Mouse (Mus musculus): ENCODE measurements at regions not wholly inside any gene's neighbourhood (a gene's known extent, or its start where the extent isn't known, plus 50 kb on each side); places are given as distances from the start of the nearest gene placed in this dataset.

DNA sequence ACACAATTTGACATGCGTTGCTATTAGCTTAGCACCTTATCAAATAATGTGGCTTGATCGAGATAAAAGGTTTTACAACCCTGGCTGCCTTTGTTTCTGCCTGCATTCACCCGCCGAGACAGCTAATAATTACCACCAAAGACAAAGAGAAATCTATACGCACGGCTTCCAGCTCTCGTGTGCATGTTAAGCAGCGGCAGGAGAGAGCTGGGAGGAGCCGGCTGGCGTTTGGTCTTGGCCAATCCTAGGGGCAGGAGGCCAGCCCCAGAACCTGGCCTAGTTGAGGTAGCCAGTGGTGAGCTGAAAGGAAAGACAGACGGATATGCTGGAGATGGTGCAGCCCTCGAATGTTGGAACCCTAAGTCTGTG, 164.0 kb downstream of the Rps24 start:
- H3K4me3 ChIP-seq (ENCODE audit: low read depth, low read length), result no peak overlapping the region
- WGBS, result 42% methylated on average over 12 of the region's 12 CpGs
- H3K4me2 ChIP-seq (replicated peaks; ENCODE audit: low read depth, low read length), result no peak overlapping the region
- H3K27me3 ChIP-seq (ENCODE audit: control insufficient read depth, insufficient read depth, low read length), result no peaks in the 10 kb centered on the region
- peak overlapping the region; percentile 7; the same call in 1 of the 2 replicates for H3K27ac ChIP-seq (ENCODE audit: low read depth, low read length)
- H3K9me3 ChIP-seq (ENCODE audit: control insufficient read depth, low read length), result no peaks in the 10 kb centered on the region
- DNase-seq (ENCODE audit: low spot score) (peak; percentile 30), ATAC-seq (ENCODE audit: low FRiP score) (no peak)
- no peaks in the 10 kb centered on the region for H3K4me1 ChIP-seq (replicated peaks; ENCODE audit: control insufficient read depth, insufficient read depth, low read length)
- H3K9ac ChIP-seq (ENCODE audit: low read depth, low read length), result no peak overlapping the region
- no peaks in the 10 kb centered on the region for H3K36me3 ChIP-seq (ENCODE audit: control insufficient read depth, insufficient read depth, low read length)

DNA sequence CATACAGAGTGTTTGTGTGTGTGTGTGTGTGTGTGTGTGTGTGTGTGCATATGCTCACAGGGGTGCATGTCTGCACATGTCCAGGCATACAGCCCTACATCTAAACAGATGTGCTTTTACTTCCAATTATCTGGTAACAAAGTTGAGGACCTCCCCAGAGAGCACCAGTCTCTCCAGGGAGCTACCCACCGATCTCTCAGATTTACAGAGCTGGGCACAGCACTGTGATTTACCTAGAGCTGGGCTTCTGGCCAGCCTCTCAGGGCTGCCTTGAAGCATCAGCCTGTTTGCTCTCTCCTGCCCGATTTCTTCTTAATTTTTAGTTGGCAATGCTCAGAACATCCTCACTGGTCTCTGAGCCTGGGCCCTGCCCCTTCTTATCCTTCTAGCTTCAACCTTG, 165.7 kb downstream of the Rps24 start:
- H3K4me1 ChIP-seq (replicated peaks; ENCODE audit: control insufficient read depth, insufficient read depth, low read length), result no peaks in the 10 kb centered on the region
- H3K4me3 ChIP-seq (ENCODE audit: low read depth, low read length), result no peak overlapping the region
- H3K27me3 ChIP-seq (ENCODE audit: control insufficient read depth, insufficient read depth, low read length), result no peaks in the 10 kb centered on the region
- ATAC-seq (ENCODE audit: low FRiP score), result no peak
- WGBS, result 80% methylated on average over 2 of the region's 2 CpGs
- no peak overlapping the region for H3K9ac ChIP-seq (ENCODE audit: low read depth, low read length)
- H3K9me3 ChIP-seq (ENCODE audit: control insufficient read depth, low read length), result no peaks in the 10 kb centered on the region
- H3K36me3 ChIP-seq (ENCODE audit: control insufficient read depth, insufficient read depth, low read length), result no peaks in the 10 kb centered on the region
- no peak overlapping the region for H3K27ac ChIP-seq (ENCODE audit: low read depth, low read length)
- DNase-seq (ENCODE audit: low spot score), result no peak
- no peak overlapping the region for H3K4me2 ChIP-seq (replicated peaks; ENCODE audit: low read depth, low read length)

DNA sequence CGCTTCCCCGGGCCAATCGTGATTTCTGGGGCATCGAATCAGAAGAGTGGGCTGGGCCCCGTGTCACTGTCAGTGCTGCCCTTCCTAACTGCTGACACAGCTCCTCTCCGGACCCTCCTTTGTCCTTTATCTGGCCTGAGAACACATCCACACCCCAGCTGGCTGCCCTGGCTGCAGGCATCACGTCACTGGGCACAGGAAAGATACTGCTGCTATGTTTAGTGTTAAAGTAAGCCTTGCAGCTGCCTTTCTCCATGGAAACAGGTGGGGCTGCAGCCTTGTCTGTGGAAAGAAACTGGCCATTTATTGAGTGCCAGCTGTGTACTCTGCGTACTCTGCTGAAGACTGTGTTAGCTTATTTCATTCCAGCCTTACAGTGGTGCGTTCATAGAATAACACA, 168.7 kb downstream of the Rps24 start:
- Histone ChIP-seq H3K4me3 (ENCODE audit: low read depth, low read length) (no peak overlapping the region), H3K27ac (ENCODE audit: low read depth, low read length) (no peak overlapping the region), H3K27me3 (ENCODE audit: control insufficient read depth, insufficient read depth, low read length) (no peaks in the 10 kb centered on the region), H3K4me2 (replicated peaks; ENCODE audit: low read depth, low read length) (no peak overlapping the region), H3K36me3 (ENCODE audit: control insufficient read depth, insufficient read depth, low read length) (no peaks in the 10 kb centered on the region), H3K9ac (ENCODE audit: low read depth, low read length) (no peak overlapping the region), H3K9me3 (ENCODE audit: control insufficient read depth, low read length) (no peaks in the 10 kb centered on the region), H3K4me1 (replicated peaks; ENCODE audit: control insufficient read depth, insufficient read depth, low read length) (no peaks in the 10 kb centered on the region)
- WGBS, result 61% methylated on average over 9 of the region's 9 CpGs
- ATAC-seq (ENCODE audit: low FRiP score) (no peak), DNase-seq (ENCODE audit: low spot score) (peak; percentile 20)

DNA sequence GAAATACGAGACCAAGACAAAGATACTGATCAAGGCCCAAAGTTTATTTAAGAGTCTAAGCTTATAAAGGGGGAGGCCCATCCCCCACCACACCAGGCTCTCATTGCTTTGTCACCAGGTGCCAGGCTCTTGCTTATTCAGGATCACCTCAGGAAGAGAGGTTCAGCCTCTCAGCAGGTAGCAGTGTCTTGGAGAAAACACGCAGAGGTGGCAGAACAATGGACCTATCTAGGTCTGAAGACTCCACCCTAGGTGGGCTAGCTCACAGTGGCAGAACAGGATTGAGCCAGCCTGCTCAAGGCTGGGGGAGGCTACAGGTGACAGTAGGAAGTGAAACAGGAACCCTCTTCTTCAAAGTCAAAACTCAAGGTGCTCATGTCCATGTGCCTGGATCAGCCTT, 174.9 kb downstream of the Rps24 start:
- Histone ChIP-seq H3K4me3 (ENCODE audit: low read depth, low read length) (no peak overlapping the region), H3K9ac (ENCODE audit: low read depth, low read length) (no peak overlapping the region), H3K9me3 (ENCODE audit: control insufficient read depth, low read length) (no peaks in the 10 kb centered on the region), H3K27ac (ENCODE audit: low read depth, low read length) (no peak overlapping the region), H3K27me3 (ENCODE audit: control insufficient read depth, insufficient read depth, low read length) (no peaks in the 10 kb centered on the region), H3K4me1 (replicated peaks; ENCODE audit: control insufficient read depth, insufficient read depth, low read length) (no peaks in the 10 kb centered on the region), H3K36me3 (ENCODE audit: control insufficient read depth, insufficient read depth, low read length) (no peaks in the 10 kb centered on the region), H3K4me2 (replicated peaks; ENCODE audit: low read depth, low read length) (no peak overlapping the region)
- ATAC-seq (ENCODE audit: low FRiP score) (no peak), DNase-seq (ENCODE audit: low spot score) (no peak)
- WGBS, result 64% methylated on average over 2 of the region's 2 CpGs

DNA sequence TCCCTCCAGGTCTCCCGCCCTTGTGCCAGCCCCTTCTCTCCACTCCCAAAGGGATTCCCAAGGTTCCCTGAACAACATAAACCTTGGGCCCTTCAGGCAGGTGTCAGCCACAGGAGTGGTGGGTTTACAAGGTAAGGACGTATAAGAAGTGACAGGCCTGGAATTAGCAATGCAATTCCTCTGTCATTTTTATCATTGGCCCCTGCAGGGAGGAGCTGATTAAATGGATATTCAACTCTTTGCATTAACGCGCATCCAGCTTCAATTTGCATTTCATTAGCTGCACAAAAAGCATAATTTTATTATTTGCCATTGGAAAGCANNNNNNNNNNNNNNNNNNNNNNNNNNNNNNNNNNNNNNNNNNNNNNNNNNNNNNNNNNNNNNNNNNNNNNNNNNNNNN, 178.3 kb downstream of the Rps24 start:
- Histone ChIP-seq H3K36me3 (ENCODE audit: control insufficient read depth, insufficient read depth, low read length) (no peaks in the 10 kb centered on the region), H3K4me2 (replicated peaks; ENCODE audit: low read depth, low read length) (no peak overlapping the region), H3K27me3 (ENCODE audit: control insufficient read depth, insufficient read depth, low read length) (no peaks in the 10 kb centered on the region), H3K9ac (ENCODE audit: low read depth, low read length) (no peak overlapping the region), H3K4me1 (replicated peaks; ENCODE audit: control insufficient read depth, insufficient read depth, low read length) (no peaks in the 10 kb centered on the region), H3K4me3 (ENCODE audit: low read depth, low read length) (no peak overlapping the region), H3K27ac (ENCODE audit: low read depth, low read length) (no peak overlapping the region), H3K9me3 (ENCODE audit: control insufficient read depth, low read length) (no peaks in the 10 kb centered on the region)
- DNase-seq (ENCODE audit: low spot score), result no peak
- no peak for ATAC-seq (ENCODE audit: low FRiP score)
- WGBS, result 77% methylated on average over 4 of the region's 4 CpGs
